9 mouse cellular contexts compared by ENCODE assay signal in the genomic region with DNA sequence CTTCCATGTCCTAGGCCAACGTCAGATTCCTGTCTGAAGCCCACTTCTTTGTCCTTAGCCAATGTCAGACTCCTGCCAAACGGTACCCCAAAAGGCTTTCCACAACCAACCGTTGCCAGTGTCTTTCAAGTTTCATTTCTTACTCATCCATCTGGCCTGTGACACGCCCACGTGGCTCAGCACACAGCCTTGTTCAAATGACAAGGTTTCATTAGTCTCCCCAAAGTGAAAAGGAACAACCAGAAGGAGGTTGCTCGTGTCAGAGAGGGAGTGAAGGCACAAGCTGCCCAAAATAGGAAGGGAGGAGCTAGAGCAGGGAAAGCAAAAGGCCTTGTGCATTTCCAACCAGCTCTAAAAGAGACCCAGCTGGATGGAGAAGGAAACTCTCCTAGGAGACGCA.
DNase-seq lines count a peak whose midpoint lies in the region; TF ChIP-seq lines count a peak whose summit lies in the region.
"Had no signal": no experiment of that assay in that cellular context is flagged by ENCODE, and none has a peak within 500 bp of the region (broad histone marks: within the 10 kb centered on the region; RNA-seq: fewer than 3 reads in every experiment).

No protein-coding gene starts in this region.

- peak overlapping the region; percentile 30 for H3K4me2 ChIP-seq in myocyte (ENCODE audit: low read depth)

- 64% methylated on average over 7 of the region's 7 CpGs for WGBS in heart, embryonic 10.5 days

- no peaks in the 10 kb centered on the region for H3K79me2 ChIP-seq in myocyte (ENCODE audit: control insufficient read depth, insufficient read depth)

- H3K4me1 ChIP-seq in heart, embryonic 10.5 days, result peaks cover 18% of the 10 kb centered on the region

- DNase-seq in heart, embryonic 10.5 days (ENCODE audit: low spot score), result no peak
- no peak for DNase-seq in heart, postnatal 4 days
- peak; percentile 72 for DNase-seq in right cerebral cortex, adult 18-20 months
- DNase-seq in right cerebral cortex, postnatal 14 days, result no peak
- peak; percentile 21 for DNase-seq in adrenal gland, postnatal 25 days
- no peak for DNase-seq in urinary bladder, postnatal 25 days (ENCODE audit: low spot score)
- DNase-seq in lung, adult 18-20 months, result no peak

- H3K4me3 ChIP-seq in heart, embryonic 10.5 days, result no peak overlapping the region
- no peak overlapping the region for H3K4me3 ChIP-seq in myocyte

- no peaks in the 10 kb centered on the region for H3K27me3 ChIP-seq in heart, embryonic 10.5 days (ENCODE audit: insufficient read depth, poor library complexity, severe bottlenecking)
- no peaks in the 10 kb centered on the region for H3K27me3 ChIP-seq in myocyte (ENCODE audit: control insufficient read depth, insufficient read depth, insufficient read length)

- no peaks in the 10 kb centered on the region for H3K36me3 ChIP-seq in heart, embryonic 10.5 days
- H3K36me3 ChIP-seq in myocyte (ENCODE audit: control insufficient read depth, insufficient read depth), result no peaks in the 10 kb centered on the region

- no peaks in the 10 kb centered on the region for H3K9me3 ChIP-seq in heart, embryonic 10.5 days

- H3K27ac ChIP-seq in heart, embryonic 10.5 days, result 0 out of 2 replicates have a peak overlapping the region, but pooled peaks have one; percentile 17
- H3K27ac ChIP-seq: hindbrain, postnatal 0 days had no signal

- H3ac ChIP-seq in myocyte (ENCODE audit: control insufficient read depth, insufficient read length), result no peak overlapping the region

- TF ChIP-seq POLR2A in myocyte (IDR thresholded peaks at IDR 0.05; ENCODE audit: insufficient read length, low read depth), result no peak

TF ChIP-seq in myocyte, 11 proteins besides CTCF, POLR2A, EP300 and RAD21:
- TF ChIP-seq E2F4 (IDR thresholded peaks at IDR 0.05; ENCODE audit: insufficient read depth) (no peak), USF1 (IDR thresholded peaks at IDR 0.05; ENCODE audit: low read depth) (peak; percentile 49)
TF ChIP-seq in myocyte: peak in this region for 1.

Comparison
In these comparisons a context has a peak if more than half of its experiments do, and no peak if none do; other contexts are left out.
1. DNase-seq: peak in right cerebral cortex, adult 18-20 months (single experiment) and adrenal gland, postnatal 25 days (single experiment); none in heart, embryonic 10.5 days (single experiment), heart, postnatal 4 days (single experiment), right cerebral cortex, postnatal 14 days (single experiment), urinary bladder, postnatal 25 days (single experiment) and lung, adult 18-20 months (0 of 2).